Mouse (Mus musculus) heart, embryonic 16.5 days (tissue): ENCODE data around the gene Eif4g3. TPM values are rescaled to one million over a fixed set of nuclear protein-coding genes. Genes with fewer than 3 reads are reported as not detected.

ENCODE experiments used
- ATAC-seq: fragments of 200-750 bp; cut with Nextera tagmentation; replicated peaks from 2 replicates; pipeline ENCODE4 v1.8.0; 2017; ENCODE audit warnings: moderate number of reproducible peaks; ENCODE audit not compliant: insufficient read depth, low FRiP score; ENCODE audit errors: extremely low read depth
- H3K27ac ChIP-seq: fragments of 300-500 bp; sonication (generic); 2 replicates; pipeline ENCODE4 v1.5.1; 2014; ENCODE audit warnings: mild to moderate bottlenecking, low read length, control low read depth, moderate library complexity
- H3K27me3 ChIP-seq: fragments of 300-500 bp; sonication (generic); 2 replicates; pipeline ENCODE4 v1.6.1; 2014; ENCODE audit warnings: low read length, mixed read lengths; ENCODE audit not compliant: control insufficient read depth, insufficient read depth
- H3K36me3 ChIP-seq: fragments of 300-500 bp; sonication (generic); 2 replicates; pipeline ENCODE4 v1.6.1; 2014; ENCODE audit not compliant: control insufficient read depth, insufficient read depth
- H3K4me1 ChIP-seq: fragments of 300-500 bp; sonication (generic); 2 replicates; pipeline ENCODE4 v1.6.1; 2014; ENCODE audit warnings: low read length, mixed read lengths; ENCODE audit not compliant: control insufficient read depth, insufficient read depth
- H3K4me2 ChIP-seq: fragments of 300-500 bp; sonication (generic); 2 replicates; pipeline ENCODE4 v1.6.1; 2014; ENCODE audit warnings: low read depth, mild to moderate bottlenecking, control low read depth, low read length
- H3K4me3 ChIP-seq: fragments of 300-500 bp; sonication (generic); 2 replicates; pipeline ENCODE4 v1.5.1; 2014; ENCODE audit warnings: mild to moderate bottlenecking, control low read depth, low read length
- H3K9ac ChIP-seq: fragments of 300-500 bp; sonication (generic); 2 replicates; pipeline ENCODE4 v1.6.1; 2014; ENCODE audit warnings: low read length, control low read depth
- H3K9me3 ChIP-seq: fragments of 300-500 bp; sonication (generic); replicated peaks from 2 replicates; pipeline ENCODE4 v1.6.1; 2016; ENCODE audit warnings: low read length; ENCODE audit not compliant: control insufficient read depth
- WGBS: fragments of 180-500 bp; shearing (Covaris S2); extraction: QIAGEN DNeasy Blood & Tissue Kit; methylation state at CpG from one replicate; pipeline ENCODE4 v1.1.7; 2014; 5-methylcytosine and 5-hydroxymethylcytosine counted together
- microRNA-seq: library from miRNA; unstranded; fragments of <30 nt; microRNA quantifications from one replicate; pipeline ENCODE4, GENCODE M21; 2017
- polyA plus RNA-seq: library from polyadenylated mRNA; unstranded; fragments of >200 nt; fragmentation: Nextera tagmentation; extraction: Ambion mirVana; gene quantifications from 2 replicates; pipeline ENCODE4 v1.2.1, GENCODE M21; 2015

The Eif4g3 gene
- polyA plus RNA-seq, 1 experiment from 2014 or later = 18.9 TPM

GRCm38 (mm10) chr4:138257116-138257687 is 264.4 kb downstream of the Eif4g3 start:
- no peak overlapping the region for H3K9ac ChIP-seq
- ATAC-seq = no peak
- H3K9me3 ChIP-seq = no peaks in the 10 kb centered on the region
- no peaks in the 10 kb centered on the region for H3K36me3 ChIP-seq
- H3K27ac ChIP-seq = no peak overlapping the region
- WGBS = 75% methylated on average over 22 of the region's 22 CpGs
- peaks cover 6% of the 10 kb centered on the region for H3K4me1 ChIP-seq
- H3K27me3 ChIP-seq = peaks cover 8% of the 10 kb centered on the region; the same call in 1 of the 2 replicates
- no peak overlapping the region for H3K4me3 ChIP-seq
- no peak overlapping the region for H3K4me2 ChIP-seq

Small RNA genes within 50 kb of the gene (microRNA-seq; reads per million reads assigned to microRNA genes)
- gene Mir6399 = not detected

Other genes with a start within 250 kb of the Eif4g3 start
- gene Alpl, start 196.6 kb upstream of the Eif4g3 start, polyA plus RNA-seq = 3.6 TPM in 2 replicates
- 57.2 and 69.2 TPM in 2 replicates for gene Ece1, start 130.8 kb upstream of the Eif4g3 start, polyA plus RNA-seq
- 98.6 and 105 TPM in 2 replicates for gene Hp1bp3, start 223.3 kb downstream of the Eif4g3 start, polyA plus RNA-seq